Mouse (Mus musculus): Measurements from ENCODE around the gene Smim15. TPM values are rescaled to one million over a fixed set of nuclear protein-coding genes. Genes with fewer than 3 reads are reported as not detected.

Gene Smim15
- 394 TPM for polyA plus RNA-seq (2014; fragmentation: Illumina TruSeq; extraction: RNeasy Lipid Tissue Mini Kit (QIAGEN cat#74804); ENCODE audit: low read depth, low replicate concordance)

DNA sequence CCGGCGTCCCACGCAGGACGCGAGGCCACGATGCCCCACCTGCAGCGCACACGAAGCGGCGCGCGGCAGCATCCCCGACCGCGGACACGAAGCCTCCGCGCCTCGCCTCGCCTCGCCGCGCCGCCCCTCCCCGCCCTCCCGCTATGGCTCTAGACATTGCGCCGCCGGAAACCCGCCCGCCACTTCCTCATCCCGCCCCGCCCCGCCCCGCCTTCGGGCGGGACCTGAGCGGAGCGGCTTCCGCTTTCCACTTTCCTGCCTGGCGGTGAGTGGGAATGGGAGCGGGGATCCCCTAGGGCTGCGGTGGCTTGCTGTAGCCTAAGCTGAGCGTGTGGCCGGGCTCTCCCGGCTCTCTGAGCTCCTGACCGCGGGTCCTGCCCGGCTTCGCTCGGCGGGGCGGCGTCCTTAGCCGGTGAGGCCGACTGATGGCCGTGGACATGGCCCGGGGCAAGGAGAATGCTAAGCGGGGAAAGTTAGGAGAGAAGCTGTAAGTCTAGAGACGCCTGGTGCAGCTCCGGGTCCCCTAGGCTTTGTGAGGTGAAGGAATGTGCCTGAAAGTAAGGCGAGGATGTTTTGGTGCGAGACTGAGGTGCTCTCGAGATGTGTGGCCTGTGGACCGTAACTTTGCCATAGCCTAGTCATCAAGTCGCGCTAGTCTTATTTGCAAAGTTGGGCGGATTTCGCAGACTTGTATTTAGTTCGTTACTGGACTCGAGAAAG, at the start of gene Smim15:
Smim15 (plus strand) TSS at position 225 of the 720 bp plus-strand sequence.

Other genes with a start within 250 kb of the Smim15 start
- gene Ndufaf2, start 114.2 kb downstream of the Smim15 start, polyA plus RNA-seq (2014; fragmentation: Illumina TruSeq; extraction: RNeasy Lipid Tissue Mini Kit (QIAGEN cat#74804); ENCODE audit: low read depth, low replicate concordance) = 80.3 TPM
- gene Ercc8, start 114.3 kb downstream of the Smim15 start, polyA plus RNA-seq (2014; fragmentation: Illumina TruSeq; extraction: RNeasy Lipid Tissue Mini Kit (QIAGEN cat#74804); ENCODE audit: low read depth, low replicate concordance) = 5.3 TPM
- 173 TPM for gene Elovl7, start 170.0 kb downstream of the Smim15 start, polyA plus RNA-seq (2014; fragmentation: Illumina TruSeq; extraction: RNeasy Lipid Tissue Mini Kit (QIAGEN cat#74804); ENCODE audit: low read depth, low replicate concordance)

Measured in sigmoid colon, adult 10 weeks (tissue).